Mouse (Mus musculus): ENCODE measurements around the gene Rab14.

DNA sequence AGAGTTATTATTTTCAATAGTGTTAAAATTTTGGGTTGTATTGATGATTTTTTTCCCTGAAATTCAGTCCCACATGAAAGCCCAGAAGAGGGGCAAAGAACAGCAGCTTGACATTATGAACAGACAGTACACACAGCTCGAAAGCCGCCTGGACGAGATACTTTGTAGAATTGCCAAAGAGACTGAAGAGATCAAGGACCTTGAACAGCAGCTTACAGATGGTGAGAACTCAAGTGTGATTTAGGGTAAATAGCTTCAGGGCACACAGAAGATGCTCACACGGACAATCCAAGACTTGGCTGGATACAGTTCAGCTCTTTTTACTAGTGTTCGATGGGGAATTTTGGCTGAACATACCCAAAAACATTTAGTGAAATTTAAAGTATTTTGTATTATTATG lies 67.0 kb downstream of the Rab14 start:
- no peak for TF ChIP-seq CTCF (conservative IDR thresholded peaks at IDR 0.05; ENCODE audit: insufficient read depth, insufficient read length, low read depth, low read length)
- TF ChIP-seq POLR2A (IDR thresholded peaks at IDR 0.05; ENCODE audit: low read depth, low read length) = no peak

Data from kidney, adult 2 months (tissue).